10 mouse cellular contexts compared by ENCODE assay signal in the genomic region with DNA sequence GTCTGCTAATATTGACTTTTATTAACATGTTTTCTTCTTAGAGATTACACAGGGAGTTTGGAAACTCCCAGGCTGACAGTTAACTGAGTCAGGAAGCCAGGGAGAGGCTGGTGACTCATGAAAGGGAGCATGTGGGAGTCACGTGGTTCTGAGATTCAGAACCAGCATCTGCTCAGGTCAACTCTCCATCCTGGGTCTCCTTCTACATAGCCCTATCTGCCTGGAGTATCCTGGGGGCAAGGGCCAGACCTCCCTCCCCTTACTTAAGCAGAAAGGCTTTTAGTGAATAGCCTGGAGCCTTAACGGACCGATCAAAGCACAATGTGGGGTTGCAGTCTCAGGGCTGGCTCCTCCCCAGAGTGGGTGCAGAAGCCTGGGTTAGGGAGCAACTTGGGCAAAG. TPM values are rescaled to one million over a fixed set of nuclear protein-coding genes. Genes with fewer than 3 reads are reported as not detected.
DNase-seq lines count a peak whose midpoint lies in the region; ATAC-seq and TF ChIP-seq lines count a peak whose summit lies in the region.
"Had no signal": no experiment of that assay in that cellular context is flagged by ENCODE, and none has a peak within 500 bp of the region (broad histone marks: within the 10 kb centered on the region; RNA-seq: fewer than 3 reads in every experiment).

No protein-coding gene starts in this region.

- no peaks in the 10 kb centered on the region for H3K79me3 ChIP-seq in C2C12 (ENCODE audit: low read depth)

- H3K27ac ChIP-seq in left cerebral cortex, adult 2 months = peak overlapping the region; percentile 81
- H3K27ac ChIP-seq in layer of hippocampus, adult 2 months = peak overlapping the region; percentile 94
- no peak overlapping the region for H3K27ac ChIP-seq in heart, embryonic 11.5 days (ENCODE audit: low read depth, low read length)
- H3K27ac ChIP-seq: liver, embryonic 13.5 days had no signal

- H3K4me3 ChIP-seq in left cerebral cortex, adult 2 months = no peak overlapping the region
- H3K4me3 ChIP-seq in C2C12 (ENCODE audit: insufficient read depth, poor library complexity, severe bottlenecking) = no peak overlapping the region
- H3K4me3 ChIP-seq in layer of hippocampus, adult 2 months = no peak overlapping the region
- H3K4me3 ChIP-seq in heart, embryonic 11.5 days (ENCODE audit: low read depth, low read length) = no peak overlapping the region
- H3K4me3 ChIP-seq: liver, embryonic 13.5 days had no signal

- no peak for ATAC-seq in heart, embryonic 11.5 days (replicated peaks; ENCODE audit: insufficient number of reproducible peaks, low FRiP score, low TSS enrichment)

- H3K36me3 ChIP-seq in C2C12 (ENCODE audit: control insufficient read depth, insufficient read depth) = no peaks in the 10 kb centered on the region
- no peaks in the 10 kb centered on the region for H3K36me3 ChIP-seq in heart, embryonic 11.5 days (ENCODE audit: control insufficient read depth, insufficient read depth, low read length)
- H3K36me3 ChIP-seq: liver, embryonic 13.5 days had no signal

- H3K9ac ChIP-seq in heart, embryonic 11.5 days (ENCODE audit: low read depth, low read length) = no peak overlapping the region
- H3K9ac ChIP-seq: liver, embryonic 13.5 days had no signal

- no peaks in the 10 kb centered on the region for H3K79me2 ChIP-seq in C2C12 (ENCODE audit: control insufficient read depth, insufficient read depth)

- peaks cover 11% of the 10 kb centered on the region for H3K27me3 ChIP-seq in C2C12 (ENCODE audit: control insufficient read depth, insufficient read depth, insufficient read length)
- peaks cover 8% of the 10 kb centered on the region for H3K27me3 ChIP-seq in heart, embryonic 11.5 days (ENCODE audit: control insufficient read depth, insufficient read depth, low read length)

- TF ChIP-seq CTCF in left cerebral cortex, adult 2 months (IDR thresholded peaks at IDR 0.05) = no peak
- TF ChIP-seq CTCF in C2C12 (IDR thresholded peaks at IDR 0.05; ENCODE audit: control insufficient read depth, insufficient read depth, insufficient read length) = no peak
- TF ChIP-seq CTCF in layer of hippocampus, adult 2 months (conservative IDR thresholded peaks at IDR 0.05) = no peak

- H3ac ChIP-seq in C2C12 (ENCODE audit: control insufficient read depth, insufficient read length, low read depth) = no peak overlapping the region

- intact Hi-C loops in left cerebral cortex, adult 2 months (cut with DNase I) = loop anchor here (2.0 kb wide), 2 partner anchors 30 to 52 kb away; partner anchors contain the start of gene Kcnj11

- DNase-seq in left cerebral cortex, adult 2 months (ENCODE audit: extremely low spot score in 1 of 2, low spot score in 2 of 2) = peak; percentile 28 to 41
- no peak for DNase-seq in left cerebral cortex, adult 11 months (ENCODE audit: low spot score)
- DNase-seq in adrenal gland, postnatal 36 days = peak; percentile 55
- DNase-seq in layer of hippocampus, adult 2 months (ENCODE audit: low spot score in 2 of 2) = peak; percentile 31 to 35
- no peak for DNase-seq in retina, postnatal 1 day
- DNase-seq: heart, adult 11 months; kidney, adult 8-10 months; liver, embryonic 13.5 days had no signal

- peaks cover 20% of the 10 kb centered on the region; the same call in 1 of the 2 replicates for H3K4me1 ChIP-seq in heart, embryonic 11.5 days (ENCODE audit: control insufficient read depth, insufficient read depth, low read length)
- H3K4me1 ChIP-seq: liver, embryonic 13.5 days had no signal

- H3K9me3 ChIP-seq in heart, embryonic 11.5 days (replicated peaks; ENCODE audit: control insufficient read depth, low read length) = no peaks in the 10 kb centered on the region
- H3K9me3 ChIP-seq: liver, embryonic 13.5 days had no signal

- H3K4me2 ChIP-seq in heart, embryonic 11.5 days = no peak overlapping the region
- H3K4me2 ChIP-seq: liver, embryonic 13.5 days had no signal

- 37% methylated on average over 3 of the region's 3 CpGs for WGBS in heart, embryonic 11.5 days (ENCODE audit: insufficient replicate concordance)

TF ChIP-seq in C2C12, 6 proteins besides CTCF, POLR2A, EP300 and RAD21:
- TF ChIP-seq CEBPB (IDR thresholded peaks at IDR 0.05; ENCODE audit: low read depth) = no peak
- TF ChIP-seq MAX (IDR thresholded peaks at IDR 0.05) = peak; percentile 68
- peak; percentile 94 for TF ChIP-seq USF1 (IDR thresholded peaks at IDR 0.05; ENCODE audit: low read depth)
- TF ChIP-seq MYOG (IDR thresholded peaks at IDR 0.05; ENCODE audit: control insufficient read depth, extremely low read depth, insufficient read length) = no peak
- TF ChIP-seq FOSL1 (IDR thresholded peaks at IDR 0.05; ENCODE audit: insufficient read depth, low read length, poor library complexity, severe bottlenecking) = peak; percentile 47
- no peak for TF ChIP-seq MYOD1 (IDR thresholded peaks at IDR 0.05; ENCODE audit: control insufficient read depth, insufficient read length, low read depth)
TF ChIP-seq in C2C12: peak in this region for 3.

RNA-seq across cellular contexts. Expression of gene Kcnj11, which starts 30.7 kb away (rescaled TPM):
- total RNA-seq in left cerebral cortex, adult 2 months (2021) = 10 to 100 TPM; 41.0 to 45.4 TPM
- polyA plus RNA-seq in C2C12 (2012; fragmentation: generic; extraction: Trizol) = not detected
- total RNA-seq in adrenal gland, postnatal 36 days (2021) = 1 to 10 TPM in 1 of 2 experiments, under 1 TPM in 1; 0.86 to 2.3 TPM
- total RNA-seq in layer of hippocampus, adult 2 months (2021) = 10 to 100 TPM; 34.2 to 37.4 TPM
- 5.3 and 5.9 TPM in 2 replicates for polyA plus RNA-seq in heart, embryonic 11.5 days (2014; fragmentation: Nextera tagmentation; extraction: Ambion mirVana)
- polyA plus RNA-seq: liver, embryonic 13.5 days had no signal

RNA-seq across cellular contexts. Expression of gene Abcc8, which starts 48.6 kb away (rescaled TPM):
- total RNA-seq in left cerebral cortex, adult 2 months (2021) = 10 to 100 TPM; 38.6 to 43.8 TPM
- not detected for polyA plus RNA-seq in C2C12 (2012; fragmentation: generic; extraction: Trizol)
- total RNA-seq in adrenal gland, postnatal 36 days (2021) = 1 to 10 TPM; 1.6 to 1.7 TPM
- 10 to 100 TPM; 52.2 to 63.1 TPM for total RNA-seq in layer of hippocampus, adult 2 months (2021)
- 4.8 and 6.8 TPM in 2 replicates for polyA plus RNA-seq in heart, embryonic 11.5 days (2014; fragmentation: Nextera tagmentation; extraction: Ambion mirVana)

Comparison
In these comparisons a context has a peak if more than half of its experiments do, and no peak if none do; other contexts are left out.
1. DNase-seq: peak in left cerebral cortex, adult 2 months (2 of 2), adrenal gland, postnatal 36 days (2 of 2) and layer of hippocampus, adult 2 months (2 of 2); none in left cerebral cortex, adult 11 months (single experiment) and retina, postnatal 1 day (single experiment).
2. RNA of gene Kcnj11, which starts 30.7 kb away (total RNA-seq): 41.0 to 45.4 TPM in left cerebral cortex, adult 2 months and 34.2 to 37.4 TPM in layer of hippocampus, adult 2 months; 0.86 to 2.3 TPM in adrenal gland, postnatal 36 days; every median in the first group is over 10 times any median in the second.
3. RNA of gene Abcc8, which starts 48.6 kb away (total RNA-seq): 52.2 to 63.1 TPM in layer of hippocampus, adult 2 months and 38.6 to 43.8 TPM in left cerebral cortex, adult 2 months; 1.6 to 1.7 TPM in adrenal gland, postnatal 36 days; every median in the first group is over 10 times any median in the second.